Mouse (Mus musculus): Measurements from ENCODE around the gene Znrf1. TPM values are rescaled to one million over a fixed set of nuclear protein-coding genes. Genes with fewer than 3 reads are reported as not detected.

Znrf1 gene
- total RNA-seq, 2 experiments from 2014 or later = 55.6 TPM

GRCm38 (mm10) chr8:111594044-111594840 is 58.3 kb downstream of the Znrf1 start:
- intact Hi-C loops (cut with DNase I) = no loop called here

DNA sequence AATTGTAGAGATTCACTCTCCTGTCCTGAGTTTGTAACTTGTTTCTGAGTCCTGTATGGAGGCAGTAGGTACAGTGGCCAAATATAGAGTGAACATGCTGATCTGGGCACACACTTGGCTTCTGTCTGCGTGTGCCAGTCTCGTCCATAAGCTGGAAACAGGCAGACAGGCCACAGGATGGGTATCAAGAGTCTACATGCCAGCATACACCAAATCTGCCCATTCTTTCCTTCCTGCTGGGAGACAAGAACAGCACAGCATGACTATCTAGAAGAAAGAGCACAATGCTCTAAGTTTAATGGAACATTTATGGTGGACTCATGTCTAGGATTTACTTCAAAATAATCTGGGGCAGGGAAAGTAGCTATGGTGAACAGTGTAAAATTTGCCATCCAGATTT is 59.1 kb downstream of the Znrf1 start:
- intact Hi-C loops (cut with DNase I) = no loop called here
- DNase-seq = no peak

More at GRCm38 (mm10) chr8:111594044-111594840, 58.3 kb downstream of the Znrf1 start:
- no peak for DNase-seq

- DNase-seq = no peak
- intact Hi-C loops (cut with DNase I) = no loop called here
Measured at GRCm38 (mm10) chr8:111595712-111596484, 60.0 kb downstream of the Znrf1 start.

DNA sequence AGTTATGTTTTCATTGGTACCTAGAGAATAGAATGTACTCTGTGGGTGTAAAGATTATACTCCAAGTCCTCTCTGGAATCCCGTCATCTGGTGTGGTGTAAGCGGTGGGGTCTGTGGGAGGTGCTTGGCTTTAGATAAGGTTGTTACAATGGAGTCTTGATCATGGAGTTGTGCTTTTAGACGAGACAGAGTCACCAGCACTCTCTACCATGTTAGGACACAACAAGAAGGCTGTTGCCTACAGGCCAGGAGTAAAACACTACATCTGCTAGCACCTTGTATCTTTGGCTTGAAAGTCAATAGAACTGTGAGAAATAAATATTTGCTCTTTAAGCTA is 60.6 kb downstream of the Znrf1 start:
- DNase-seq = no peak
- intact Hi-C loops (cut with DNase I) = no loop called here

- intact Hi-C loops (cut with DNase I) = no loop called here
- DNase-seq = no peak
Measured at GRCm38 (mm10) chr8:111597310-111597709, 61.4 kb downstream of the Znrf1 start.

GRCm38 (mm10) chr8:111599707-111600444 is 64.0 kb downstream of the Znrf1 start:
- intact Hi-C loops (cut with DNase I) = no loop called here

DNA sequence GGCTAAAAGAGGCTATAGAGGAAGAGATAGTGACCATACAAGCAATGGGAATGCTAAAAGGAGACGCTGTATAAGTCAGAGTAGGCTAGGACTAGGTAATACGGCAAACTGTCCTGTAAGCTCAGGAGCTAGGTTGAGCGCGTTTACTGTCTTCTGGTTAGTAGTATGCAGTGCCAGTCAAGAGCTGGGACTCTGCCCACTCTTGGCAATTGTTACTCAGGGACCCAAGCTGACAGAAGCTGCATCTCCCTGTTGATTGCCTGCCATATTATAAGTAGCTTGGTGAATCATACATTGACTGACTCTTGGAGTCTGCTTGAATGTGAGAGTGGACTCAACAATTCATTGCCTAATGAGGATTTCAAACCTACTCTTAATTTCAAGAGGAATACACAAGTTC is 66.2 kb downstream of the Znrf1 start:
- intact Hi-C loops (cut with DNase I) = no loop called here
- no peak for DNase-seq

More at GRCm38 (mm10) chr8:111599707-111600444, 64.0 kb downstream of the Znrf1 start:
- no peak for DNase-seq

- no peak for DNase-seq
- intact Hi-C loops (cut with DNase I) = no loop called here
Measured at GRCm38 (mm10) chr8:111604986-111605385, 69.1 kb downstream of the Znrf1 start.

DNA sequence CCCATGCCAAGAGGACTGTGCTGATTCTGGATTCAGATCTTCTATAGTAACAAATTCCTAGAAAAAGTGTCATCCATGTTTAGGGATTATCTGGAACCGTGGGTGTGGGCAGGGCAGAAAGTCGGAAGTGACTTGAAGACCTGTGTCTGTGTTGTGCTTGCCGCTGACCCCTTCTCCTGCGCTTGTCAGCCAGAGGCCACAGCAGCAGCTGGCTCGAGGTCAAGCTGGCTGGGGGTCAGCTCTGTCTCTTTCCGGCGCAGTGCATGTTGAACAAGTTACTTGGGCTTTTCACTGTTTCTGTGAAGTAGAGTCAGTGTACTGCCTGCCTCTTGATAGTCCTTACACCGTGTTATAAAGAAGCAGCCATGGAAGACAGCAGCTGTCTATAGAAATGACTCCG is 71.1 kb downstream of the Znrf1 start:
- DNase-seq = no peak
- intact Hi-C loops (cut with DNase I) = no loop called here

DNA sequence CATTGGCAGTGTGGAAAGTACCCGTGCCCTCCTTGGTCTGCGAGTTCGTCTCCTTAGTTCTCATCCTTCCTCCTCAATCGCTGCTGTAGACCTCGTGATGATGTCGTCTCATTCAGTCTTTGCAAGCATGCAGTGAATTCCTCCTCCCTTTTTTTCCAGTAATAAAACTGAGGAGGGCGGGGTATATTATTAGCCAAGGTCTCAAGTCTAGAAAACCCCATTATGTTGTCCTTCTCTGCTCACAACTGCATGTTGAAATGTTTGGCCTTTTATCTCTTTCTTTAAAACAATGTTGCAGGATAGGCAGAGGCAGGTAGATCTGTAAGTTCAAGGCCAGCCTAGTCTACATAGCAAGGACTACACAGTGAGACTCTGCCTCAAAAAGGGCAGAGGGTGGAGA is 71.5 kb downstream of the Znrf1 start:
- intact Hi-C loops (cut with DNase I) = no loop called here
- DNase-seq = no peak

DNA sequence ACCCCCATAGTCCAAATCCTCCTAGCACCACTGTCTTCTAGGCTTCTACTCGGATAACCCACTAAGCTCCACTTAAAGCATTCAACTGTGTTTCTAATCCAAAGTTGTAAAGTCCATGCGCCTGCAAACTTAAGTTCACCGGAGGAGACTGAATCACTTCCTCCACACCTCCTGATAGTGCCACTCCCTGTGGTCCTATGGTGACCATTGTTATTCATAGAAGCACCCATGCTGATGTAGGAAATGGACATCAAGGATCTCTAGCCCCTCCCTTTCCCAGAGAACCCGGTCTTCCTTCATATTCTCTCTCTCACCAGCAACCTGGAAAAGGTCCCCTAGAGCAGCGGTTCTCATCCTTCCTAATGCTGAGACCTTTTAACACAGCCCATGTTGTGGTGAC is 77.3 kb downstream of the Znrf1 start:
- intact Hi-C loops (cut with DNase I) = no loop called here
- DNase-seq = no peak

- intact Hi-C loops (cut with DNase I) = no loop called here
- DNase-seq = no peak
Measured at GRCm38 (mm10) chr8:111614786-111615701, 79.1 kb downstream of the Znrf1 start.

DNA sequence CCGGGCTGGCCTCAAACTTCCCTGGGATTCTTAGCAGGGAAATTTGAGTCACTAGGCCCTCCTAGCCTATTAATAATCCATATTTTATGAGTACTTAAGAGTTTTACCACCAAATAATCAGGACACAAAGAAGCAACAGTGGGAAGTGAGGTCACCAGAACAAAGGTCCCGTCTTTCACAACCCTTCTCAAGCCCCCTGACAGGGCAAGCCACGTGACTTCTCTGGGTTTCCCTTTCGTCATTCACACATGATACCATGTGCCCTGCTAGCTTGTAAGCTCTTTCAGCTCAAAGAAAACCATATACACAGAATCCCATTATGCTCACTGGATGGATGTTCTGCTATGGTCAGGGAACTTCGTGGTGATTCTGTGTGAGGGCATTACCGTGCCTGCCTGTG is 81.9 kb downstream of the Znrf1 start:
- no peak for DNase-seq
- intact Hi-C loops (cut with DNase I) = no loop called here

DNA sequence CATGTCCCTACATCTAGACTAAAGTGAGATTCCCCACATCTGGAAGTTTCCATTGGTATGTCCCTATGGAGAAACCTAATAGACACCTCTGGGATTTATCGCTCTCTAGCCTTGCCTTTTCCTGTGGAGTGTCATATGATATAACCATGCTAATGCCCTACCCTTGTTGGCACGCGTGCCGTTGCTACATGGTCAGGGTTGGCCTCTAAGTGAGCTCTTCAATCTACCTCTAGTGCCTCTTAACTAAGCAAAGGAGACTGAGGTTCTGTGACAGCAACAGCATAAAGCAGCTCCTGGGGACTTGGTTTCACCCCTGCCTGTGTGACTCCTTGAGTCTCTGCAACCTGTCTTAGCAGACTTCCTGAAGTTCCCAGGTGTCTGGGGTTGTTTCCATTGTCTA is 82.4 kb downstream of the Znrf1 start:
- DNase-seq = no peak
- intact Hi-C loops (cut with DNase I) = no loop called here

DNA sequence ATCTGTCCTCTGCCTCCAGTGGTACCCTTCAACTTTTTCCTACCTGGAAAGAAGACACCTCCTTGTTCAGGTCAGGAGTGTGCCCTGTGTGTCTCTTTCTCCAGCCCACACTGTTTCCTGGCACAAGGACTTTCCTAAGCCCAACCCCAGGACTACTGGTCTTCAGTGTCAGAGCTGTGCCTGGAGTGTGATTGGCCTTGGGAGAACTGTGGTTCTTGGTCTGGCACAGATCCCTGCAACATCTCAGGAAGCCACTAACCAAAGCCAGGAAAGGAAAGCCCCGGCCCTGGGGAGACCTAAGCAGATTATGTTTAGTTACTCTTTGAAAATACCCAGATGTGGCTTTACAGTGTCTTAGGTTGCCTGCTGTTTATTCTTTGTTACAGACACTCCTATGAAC is 84.0 kb downstream of the Znrf1 start:
- intact Hi-C loops (cut with DNase I) = no loop called here
- no peak for DNase-seq

DNA sequence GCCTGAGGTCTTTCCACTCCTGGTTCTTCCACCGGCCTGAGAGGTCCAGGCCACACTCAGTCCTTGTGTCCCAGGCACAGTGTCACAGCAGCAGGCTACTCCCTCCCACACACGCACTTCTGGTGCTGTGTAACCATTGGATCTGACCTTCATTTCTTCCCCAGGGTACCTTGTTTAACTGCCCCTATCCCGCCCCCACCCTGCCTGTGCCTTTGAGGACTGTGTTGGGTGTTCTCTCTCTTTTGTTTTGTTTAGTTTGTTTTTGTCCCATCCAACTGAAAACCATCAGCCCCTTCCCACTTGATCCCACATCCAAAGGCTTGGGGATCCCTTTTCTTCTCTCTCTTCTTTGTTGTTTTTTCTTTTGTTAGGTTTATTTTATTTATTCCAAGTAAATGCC is 86.2 kb downstream of the Znrf1 start:
- DNase-seq = no peak
- intact Hi-C loops (cut with DNase I) = no loop called here

GRCm38 (mm10) chr8:111622553-111622952 is 86.7 kb downstream of the Znrf1 start:
- intact Hi-C loops (cut with DNase I) = no loop called here

GRCm38 (mm10) chr8:111624081-111624852 is 88.4 kb downstream of the Znrf1 start:
- intact Hi-C loops (cut with DNase I) = no loop called here

More at GRCm38 (mm10) chr8:111622553-111622952, 86.7 kb downstream of the Znrf1 start:
- no peak for DNase-seq

GRCm38 (mm10) chr8:111624853-111625221 is 88.9 kb downstream of the Znrf1 start:
- DNase-seq = peak in 1 of 2 experiments; percentile 58
- intact Hi-C loops (cut with DNase I) = no loop called here

More at GRCm38 (mm10) chr8:111624081-111624852, 88.4 kb downstream of the Znrf1 start:
- DNase-seq = peak; percentile 54 to 57
